Mouse (Mus musculus) gastrocnemius, adult 18-20 months (tissue): ENCODE measurements around the gene Uts2r. TPM values are rescaled to one million over a fixed set of nuclear protein-coding genes. Genes with fewer than 3 reads are reported as not detected.

ENCODE experiments used
- DNase-seq: peaks from one replicate; pipeline ENCODE4 v3.0.0; 2021; ENCODE audit warnings: low spot score
- long read RNA-seq, 2 experiments: library from polyadenylated mRNA; stranded (forward); transcript quantifications; one replicate each; pipeline ENCODE4 v2.0.0; 2021
- total RNA-seq, 2 experiments: library from RNA; stranded (reverse); gene quantifications; 2 replicates each; pipeline ENCODE4 v1.2.3; 2021

The Uts2r gene
- 1 to 10 TPM in 1 of 2 experiments, under 1 TPM in 1; 0.62 to 1.0 TPM for total RNA-seq
- long read RNA-seq, experiment 1, partial matches to known transcripts, result 0 of 1 reads
- long read RNA-seq, experiment 1, other reads (novel, unspliced or antisense), result 1 of 1 reads
- long read RNA-seq, experiment 2, result 0 reads

DNA sequence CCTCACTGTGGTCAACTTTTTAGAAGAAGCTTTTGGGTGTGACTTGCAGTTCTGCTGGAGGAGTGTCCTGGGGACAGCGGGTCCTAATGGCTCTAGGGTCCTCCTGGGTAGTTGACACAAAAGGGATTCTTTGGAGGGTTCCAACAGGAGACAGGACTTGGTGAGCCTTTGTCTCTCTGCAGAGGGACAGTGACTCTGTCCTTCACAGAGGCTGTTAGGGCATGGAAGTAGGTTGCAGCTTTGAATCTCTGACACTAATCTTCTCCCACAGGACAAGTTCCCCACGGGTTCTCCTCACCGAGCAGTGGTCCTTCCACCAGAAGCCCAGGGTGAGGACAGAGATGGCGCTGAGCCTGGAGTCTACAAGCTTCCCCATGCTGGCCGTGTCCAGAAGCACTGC lies at the start of gene Uts2r:
Uts2r (plus strand) TSS at position 301 of the 400 bp plus-strand sequence.
- no peak for DNase-seq

DNA sequence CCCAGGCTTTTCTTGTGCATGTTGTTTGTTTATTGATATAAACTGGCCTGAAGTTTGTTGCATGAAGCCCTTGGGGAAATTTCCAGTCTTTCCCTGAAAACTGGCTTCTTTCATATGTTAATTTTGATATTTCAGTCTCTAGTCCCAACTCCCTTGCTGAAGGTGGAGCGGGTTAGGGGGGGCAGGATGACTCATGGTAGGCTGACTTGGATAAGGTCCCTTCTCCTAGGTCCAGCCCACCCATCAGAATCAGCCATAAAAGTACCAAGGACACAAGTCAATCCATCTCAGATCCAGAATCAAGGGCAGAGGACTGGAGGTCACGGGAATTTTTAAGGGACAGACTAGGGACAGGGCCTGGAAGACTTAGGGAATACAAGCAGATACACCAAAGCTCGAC lies 49.0 kb upstream of the Uts2r start:
- DNase-seq, result no peak

DNA sequence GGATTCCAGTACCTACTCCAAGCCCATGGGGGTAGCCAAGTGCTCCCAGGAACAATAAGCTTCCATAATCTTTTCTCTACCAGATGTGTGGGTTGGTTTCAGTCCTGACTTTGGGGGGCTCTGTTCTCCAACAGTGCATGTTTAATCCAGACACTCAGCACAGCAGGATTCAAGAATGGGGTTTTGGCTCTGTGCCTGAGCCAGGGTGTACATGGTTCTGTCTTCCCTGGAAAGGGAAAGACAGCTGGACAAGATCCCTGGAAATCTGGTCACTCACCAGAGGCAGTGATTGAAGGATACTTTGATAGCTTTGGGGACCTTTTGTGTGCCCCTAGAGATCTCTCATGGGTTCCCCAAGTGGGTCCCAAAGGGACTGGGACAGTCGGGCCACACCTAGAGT lies 48.5 kb upstream of the Uts2r start:
- DNase-seq, result no peak

DNA sequence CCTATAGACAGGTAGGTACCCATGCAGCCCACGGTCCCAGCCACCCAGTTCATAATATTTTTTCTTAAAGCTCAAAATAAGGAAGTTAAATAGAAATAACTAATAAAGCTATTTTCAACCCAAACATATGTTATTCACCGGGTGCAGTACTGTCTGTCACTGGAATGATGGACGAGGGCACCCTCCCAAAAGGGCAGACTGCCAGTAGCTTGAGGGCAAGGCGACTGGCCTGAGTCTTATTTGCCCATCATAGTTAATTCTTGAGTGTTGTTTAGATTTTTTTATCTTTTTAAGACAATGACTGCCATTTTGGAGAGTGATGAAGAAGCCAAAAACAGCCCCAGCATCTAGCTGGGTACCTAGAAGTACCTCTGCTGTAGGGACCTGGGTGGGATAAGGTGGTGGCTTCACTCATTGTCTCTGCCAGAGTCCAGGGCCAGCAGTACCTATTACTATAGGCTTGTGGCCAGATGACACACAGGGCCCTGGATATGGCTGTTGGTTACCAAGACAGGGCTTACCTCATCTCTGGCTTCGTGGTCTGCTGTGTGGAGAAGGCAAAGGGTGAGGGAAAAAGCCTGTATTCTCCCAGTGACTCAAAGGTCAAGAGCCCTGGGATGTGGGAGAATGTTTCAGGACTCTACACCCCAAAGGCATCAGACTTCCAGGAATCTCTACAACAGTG lies 47.8 kb upstream of the Uts2r start:
- DNase-seq, result no peak

DNA sequence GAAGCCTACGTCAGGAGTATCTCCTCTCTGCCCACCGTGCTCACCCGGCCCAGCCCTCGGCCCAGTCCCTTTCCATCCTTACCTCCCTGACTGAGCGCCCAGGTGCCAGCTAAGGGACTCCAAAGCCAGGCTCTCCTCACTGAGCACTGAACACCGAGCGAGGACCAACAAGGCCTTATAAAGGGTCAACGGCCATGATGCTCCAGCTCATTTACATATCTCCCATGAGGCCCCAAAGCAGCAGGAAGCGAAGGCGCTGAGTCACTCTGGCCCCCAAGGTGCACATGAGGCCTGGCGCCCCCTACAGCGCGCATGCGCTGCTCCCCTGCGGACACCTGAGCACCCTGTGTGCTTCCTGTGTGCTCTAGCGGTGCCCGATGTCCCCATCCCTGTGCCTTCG lies 42.0 kb upstream of the Uts2r start:
- DNase-seq, result no peak

DNA sequence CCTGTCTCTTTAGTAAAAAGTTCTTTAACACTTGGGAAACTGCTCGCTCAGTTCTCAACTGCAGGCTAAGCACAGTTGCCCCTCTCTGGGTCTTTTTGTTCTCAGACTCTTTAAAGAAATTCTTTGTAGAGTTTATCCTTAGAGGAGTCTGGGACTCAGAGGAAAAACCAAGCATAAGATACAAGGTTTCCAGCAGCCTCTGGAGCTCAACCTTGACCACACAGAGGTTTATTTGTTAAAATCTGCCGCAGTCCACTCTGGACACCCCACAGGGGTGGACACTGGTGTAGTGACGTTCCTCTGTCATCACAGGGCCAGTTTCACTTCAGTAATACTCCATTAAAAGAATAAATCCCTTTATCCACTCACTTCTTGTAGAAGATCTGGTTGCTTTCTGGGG lies 41.5 kb upstream of the Uts2r start, which contains the start of gene Tex19.2:
Tex19.2 (minus strand) TSS at position 101 of the 400 bp plus-strand sequence.
- DNase-seq, result no peak

DNA sequence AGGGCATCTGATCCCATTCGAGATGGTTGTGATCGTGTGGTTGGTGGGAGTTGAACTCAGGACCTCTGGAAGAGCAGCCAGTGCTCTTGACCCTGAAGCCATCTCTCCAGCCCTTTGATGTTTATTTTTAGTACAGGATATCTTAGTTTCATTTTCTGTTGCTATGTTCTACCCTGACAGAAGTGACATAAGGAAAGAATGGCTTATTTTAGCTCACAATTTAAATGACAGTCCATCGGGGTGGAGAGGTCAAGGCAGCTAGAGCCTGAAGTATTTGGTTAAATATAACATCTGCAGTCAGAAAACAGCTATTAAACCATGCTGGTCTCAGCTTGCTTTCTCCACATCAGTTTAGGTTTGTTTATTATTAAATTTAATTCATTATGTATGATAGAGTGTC lies 38.9 kb upstream of the Uts2r start:
- no peak for DNase-seq

DNA sequence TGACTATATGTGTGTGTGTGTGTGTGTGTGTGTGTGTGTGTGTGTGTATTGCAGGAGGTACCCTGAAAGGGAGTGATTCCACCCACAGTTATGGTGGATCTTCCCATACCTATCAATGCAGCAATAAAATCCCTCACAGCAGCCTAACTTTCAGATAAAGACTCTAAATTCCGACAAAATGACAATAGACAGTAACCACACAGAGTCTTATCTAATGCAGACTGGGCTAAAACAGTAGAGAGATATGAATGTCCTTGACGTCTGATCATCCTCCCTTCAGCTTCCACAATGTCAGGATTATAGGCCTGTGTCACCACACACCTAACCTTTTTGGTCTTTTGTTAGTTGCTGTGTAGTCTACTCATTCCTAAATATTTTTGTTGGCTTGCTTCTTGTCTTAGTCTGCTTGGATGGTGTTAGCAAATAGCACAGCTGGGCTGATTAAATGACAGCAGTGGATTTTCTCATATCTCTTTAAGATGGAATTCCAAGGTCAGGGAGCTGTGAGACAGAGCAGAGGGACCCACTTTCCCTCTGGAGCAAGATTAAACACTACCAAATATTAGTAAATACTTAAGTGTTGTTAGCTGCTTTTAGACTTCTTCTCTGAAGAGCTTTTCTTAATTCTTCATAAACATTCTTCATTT lies 37.9 kb upstream of the Uts2r start:
- no peak for DNase-seq

DNA sequence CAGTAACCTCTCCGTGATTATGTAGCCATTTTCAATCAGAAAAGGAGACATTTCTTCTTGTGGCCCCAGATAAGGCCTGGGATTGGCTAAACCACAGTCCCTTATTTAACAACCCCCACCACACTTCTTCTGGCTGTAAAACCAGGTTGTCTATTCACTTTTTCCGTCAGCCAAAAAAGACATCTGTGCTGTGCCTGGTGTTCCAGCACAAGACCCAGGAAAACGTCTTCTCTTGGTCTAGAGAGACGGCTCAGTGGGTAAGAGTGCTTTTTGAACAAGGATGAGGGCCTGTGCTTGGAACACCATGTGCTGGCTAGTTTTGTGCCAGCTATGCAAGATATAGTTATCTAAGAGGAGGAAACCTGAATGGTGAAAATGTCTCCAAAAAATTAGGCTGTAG lies 36.6 kb upstream of the Uts2r start:
- no peak for DNase-seq

DNA sequence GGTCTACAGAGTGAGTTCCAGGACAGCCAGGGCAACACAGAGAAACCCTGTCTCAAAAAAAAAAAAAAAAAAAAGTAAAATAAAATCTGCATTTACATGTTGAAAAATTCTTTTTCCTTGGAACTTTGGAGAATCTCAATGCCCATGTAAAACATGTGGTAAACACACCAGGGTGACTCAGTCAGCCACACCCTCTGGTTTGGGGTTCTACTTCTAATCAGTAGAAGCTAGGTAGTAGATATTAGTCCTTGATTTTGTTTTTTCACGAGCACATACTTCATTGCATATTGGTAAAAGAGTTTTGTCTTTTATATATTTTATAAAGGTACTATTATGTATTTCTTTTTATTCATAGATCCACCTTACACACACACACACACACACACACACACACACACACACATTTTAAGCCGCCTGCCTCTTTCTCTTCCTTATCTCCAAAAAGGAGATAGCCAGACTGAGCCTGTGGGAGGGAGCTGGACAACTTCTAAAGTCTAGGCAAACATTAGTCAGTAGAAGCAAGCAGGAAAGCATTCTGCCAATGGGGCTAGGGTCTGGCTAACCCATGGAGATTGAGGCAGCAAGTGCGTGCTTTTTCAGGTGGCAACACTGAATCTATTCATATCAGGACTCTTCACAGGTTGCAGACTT lies 34.4 kb upstream of the Uts2r start:
- DNase-seq, result no peak

DNA sequence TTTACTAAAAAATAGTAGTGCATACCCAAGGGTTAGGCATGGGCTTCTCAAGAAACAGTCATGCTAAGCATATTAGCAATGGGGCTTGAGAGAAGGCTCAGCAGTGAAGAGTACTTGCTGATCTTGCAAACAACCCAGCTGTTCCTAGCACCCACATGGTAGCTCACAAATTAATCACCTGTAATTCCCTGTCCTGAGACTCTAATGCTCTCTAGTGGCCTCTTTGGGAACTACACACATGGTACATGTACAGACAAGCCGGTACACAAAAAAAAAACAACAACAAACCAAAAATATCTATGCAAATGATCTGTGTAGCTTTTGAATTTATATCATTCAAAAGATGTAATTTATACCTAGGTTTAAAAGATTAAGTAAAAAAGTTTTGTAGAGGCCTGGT lies 33.7 kb upstream of the Uts2r start:
- no peak for DNase-seq

DNA sequence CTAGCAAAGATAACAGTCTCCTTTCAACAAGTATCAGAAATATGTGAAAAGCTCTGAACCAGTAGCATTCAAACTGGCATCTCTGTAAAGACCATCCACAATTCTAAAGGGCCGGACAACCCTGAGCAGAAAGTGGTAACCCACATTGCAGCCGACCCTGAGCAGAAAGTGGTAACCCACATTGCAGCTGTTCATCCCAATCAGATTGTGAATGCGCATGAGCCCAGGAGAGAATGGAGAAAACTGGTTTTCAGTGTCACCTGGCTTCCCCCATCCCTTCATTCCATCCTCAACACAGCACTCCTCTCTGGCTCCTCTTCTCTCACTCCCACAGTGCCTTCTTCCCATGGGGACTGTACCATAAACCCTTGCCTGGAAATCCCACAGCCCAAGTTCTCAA lies 32.6 kb upstream of the Uts2r start:
- DNase-seq, result no peak

DNA sequence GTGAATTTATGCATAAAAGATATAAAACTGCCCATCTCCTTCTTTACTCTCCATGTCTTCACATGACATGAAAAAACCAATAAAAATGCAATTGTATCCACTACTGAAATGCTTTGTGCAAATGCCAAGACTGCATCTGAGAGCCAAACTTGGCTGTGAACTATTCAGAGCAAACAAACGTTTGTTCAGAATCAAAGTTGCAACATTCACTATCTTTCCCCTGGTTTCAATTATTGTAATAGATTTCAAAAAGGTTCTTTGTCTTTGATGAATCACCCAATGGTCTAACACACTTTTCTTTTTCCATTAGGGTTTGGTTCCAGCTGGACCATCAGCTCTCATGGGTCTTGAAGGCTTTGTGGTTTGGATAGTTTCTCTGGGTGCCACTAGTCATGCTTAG lies 30.5 kb upstream of the Uts2r start:
- no peak for DNase-seq

DNA sequence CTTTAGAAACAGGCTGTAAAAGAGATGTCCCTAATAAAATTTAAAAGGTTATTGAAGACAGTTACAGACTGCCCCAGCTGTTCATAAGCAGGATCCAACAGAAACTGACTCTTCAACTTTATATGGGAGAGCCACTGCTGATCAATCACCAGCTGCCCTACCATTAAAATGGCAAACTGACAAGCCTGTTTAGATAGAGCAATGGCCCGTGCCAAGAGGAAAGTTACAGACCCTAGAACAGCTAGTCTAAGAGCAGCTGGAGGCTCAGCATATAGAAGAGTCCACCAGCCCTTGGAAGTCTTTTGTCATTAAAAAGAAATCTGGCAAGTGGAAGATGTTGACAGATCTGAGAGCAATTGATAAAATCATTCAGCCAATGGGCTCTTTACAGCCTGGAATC lies 25.5 kb upstream of the Uts2r start:
- DNase-seq, result no peak

DNA sequence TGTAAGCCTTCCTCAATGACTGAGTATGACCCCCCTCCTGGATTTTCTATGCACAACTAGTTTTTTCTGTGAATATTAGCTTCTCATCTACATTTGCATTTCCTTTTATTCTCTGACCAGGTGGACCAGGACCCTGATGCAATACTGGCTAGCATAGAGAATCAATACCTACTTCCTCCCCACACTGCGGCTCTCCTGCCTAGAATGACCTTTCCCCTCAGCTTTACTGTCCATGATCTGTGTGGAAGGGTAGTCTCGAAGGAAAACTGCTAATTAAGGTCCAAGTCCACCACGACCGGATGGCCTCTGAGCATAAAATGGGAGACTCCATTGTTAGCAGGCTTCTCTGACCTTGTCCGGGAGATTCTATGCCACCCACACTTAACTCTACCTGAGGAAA lies 22.4 kb upstream of the Uts2r start:
- DNase-seq, result no peak

DNA sequence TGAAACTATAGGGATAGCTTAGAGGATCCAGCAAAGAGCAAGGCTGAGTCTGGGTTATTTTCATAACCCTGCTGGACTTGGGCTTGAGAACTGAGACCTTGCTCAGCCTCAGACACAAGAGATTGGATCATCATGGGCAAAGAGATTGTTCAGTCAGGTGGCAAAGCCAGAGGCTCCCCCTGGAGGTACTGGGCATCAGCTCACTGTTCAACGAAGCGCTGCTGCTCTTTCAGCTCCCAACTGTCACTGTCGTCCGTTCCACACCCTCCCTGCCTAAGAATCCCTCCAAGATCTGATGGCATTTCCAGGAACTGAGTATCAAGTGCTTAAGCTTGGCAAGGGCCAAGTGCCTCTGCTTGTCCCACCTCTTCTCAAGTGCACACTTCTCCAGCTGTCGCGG lies 21.3 kb upstream of the Uts2r start:
- DNase-seq, result peak; percentile 17

DNA sequence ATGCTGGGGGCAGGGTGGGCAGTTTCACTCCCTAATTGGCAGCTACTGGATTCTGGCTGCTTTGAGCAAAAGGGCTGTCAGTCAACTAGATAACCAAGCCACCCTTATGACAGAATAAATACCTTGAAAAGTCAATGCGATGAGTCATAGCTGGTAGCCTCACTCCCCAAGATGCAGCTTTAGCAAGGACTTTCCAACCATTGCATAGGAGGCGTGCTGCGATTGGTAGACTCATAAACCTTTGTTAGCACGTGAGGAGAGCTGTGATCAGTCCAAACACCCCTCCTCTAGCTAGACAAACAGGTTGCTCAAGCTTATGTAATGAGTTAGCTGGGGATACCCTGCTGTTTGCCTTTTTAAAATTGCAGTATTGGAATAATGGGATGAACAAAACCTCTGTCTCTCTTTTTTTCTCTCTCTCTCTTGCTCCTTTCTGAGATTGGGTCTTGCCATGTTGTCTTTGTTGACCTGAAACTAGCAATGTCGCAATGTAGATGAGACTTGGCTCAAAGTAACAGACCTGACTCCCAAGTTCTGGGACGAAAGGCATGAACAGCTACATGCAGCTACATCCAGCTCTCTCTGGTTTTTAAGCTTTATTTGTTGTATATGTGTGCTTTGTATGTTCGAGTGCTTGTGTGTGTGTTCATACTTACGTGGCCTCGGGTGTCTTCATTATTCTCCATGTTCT lies 16.6 kb upstream of the Uts2r start:
- DNase-seq, result no peak

DNA sequence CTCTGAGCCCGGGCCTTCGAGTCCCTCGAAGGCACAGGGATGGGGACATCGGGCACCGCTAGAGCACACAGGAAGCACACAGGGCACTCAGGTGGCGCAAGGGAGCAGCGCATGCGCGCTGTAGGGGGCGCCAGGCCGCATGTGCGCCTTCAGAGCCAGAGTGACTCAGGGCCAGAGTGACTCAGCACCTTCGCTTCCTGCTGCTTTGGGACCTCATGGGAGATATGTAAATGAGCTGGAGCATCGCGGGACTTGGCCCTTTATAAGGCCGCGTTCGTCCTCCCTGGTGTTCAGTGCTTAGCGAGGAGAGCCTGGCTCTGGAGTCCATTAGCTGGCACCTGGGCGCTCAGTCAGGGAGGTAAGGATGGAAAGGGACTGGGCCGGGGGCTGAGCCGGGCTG lies 14.2 kb upstream of the Uts2r start, which contains the start of gene Tex19.1:
Tex19.1 (plus strand) TSS at position 279 of the 400 bp plus-strand sequence.
- DNase-seq, result no peak

DNA sequence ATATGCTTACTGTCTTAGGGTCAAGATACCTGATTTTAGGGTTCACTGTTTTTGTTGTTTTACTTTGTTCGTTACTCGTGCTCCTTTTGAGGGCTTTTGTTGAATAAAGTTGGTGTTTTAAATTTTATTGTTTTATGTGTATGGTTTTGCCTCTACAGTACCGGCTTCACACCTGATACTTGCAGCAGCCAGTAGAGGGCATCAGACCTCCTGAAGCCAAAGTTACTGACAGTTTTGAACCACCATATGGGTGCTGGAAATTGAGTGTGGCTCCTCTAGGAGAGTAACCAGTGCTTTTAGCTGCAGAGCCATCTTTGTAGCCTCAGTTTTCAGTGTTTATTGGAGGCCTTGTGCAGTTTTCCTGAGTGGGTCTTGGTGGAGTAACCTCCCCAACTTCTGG lies 11.9 kb upstream of the Uts2r start:
- DNase-seq, result no peak

DNA sequence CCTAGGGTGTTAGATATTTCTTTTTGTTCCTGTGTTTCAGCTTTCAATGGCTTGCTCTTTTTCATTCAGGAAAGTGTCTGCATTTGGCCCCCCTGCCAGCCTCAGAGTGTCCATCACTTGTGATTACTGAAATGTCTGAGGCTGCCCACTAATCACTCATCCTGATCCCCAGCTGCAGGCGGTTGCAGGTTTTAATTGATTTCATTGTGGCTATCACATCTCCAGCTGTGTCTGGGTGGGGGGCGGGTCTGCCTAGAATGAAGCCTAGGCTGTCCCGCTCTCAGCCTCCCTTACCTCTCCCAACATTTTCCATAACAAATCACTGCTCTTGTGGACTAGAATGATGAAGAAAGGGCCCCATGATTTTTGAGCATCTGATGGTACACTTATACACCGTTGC lies 5.9 kb upstream of the Uts2r start:
- DNase-seq, result no peak

DNA sequence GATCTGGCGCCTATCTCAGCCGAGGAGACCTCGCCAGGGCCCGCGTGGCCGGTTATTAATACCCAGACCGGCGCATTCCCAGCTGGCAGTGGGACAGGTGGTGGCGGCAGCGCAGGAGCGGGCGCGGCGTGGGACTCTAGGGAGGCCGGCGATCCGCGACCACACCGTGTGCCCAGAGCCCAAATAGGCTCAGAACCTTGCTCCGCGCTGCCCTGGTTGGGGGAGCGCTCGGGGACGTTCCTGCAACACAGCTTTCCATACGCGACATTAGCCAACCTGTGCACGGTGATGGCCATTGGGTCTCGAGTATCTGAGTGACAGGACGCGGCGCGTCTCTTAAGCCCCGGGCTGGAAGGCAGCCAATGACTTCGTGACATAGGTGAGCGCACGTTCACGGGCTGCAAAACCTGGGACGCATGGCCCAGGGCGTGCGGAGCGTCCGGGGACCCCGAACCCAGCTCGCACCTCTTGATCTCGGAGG lies 3.6 kb upstream of the Uts2r start:
- DNase-seq, result peak; percentile 84
